Mouse (Mus musculus) G1E (cell line): Measurements from ENCODE around the gene Wnk4. TPM values are rescaled to one million over a fixed set of nuclear protein-coding genes. Genes with fewer than 3 reads are reported as not detected.
A peak's percentile ranks its signal among the peaks of the same experiment; 100 is the strongest.

Experiments used
- ATAC-seq: 2 replicates; pipeline ENCODE4 v1.8.0; 2016; ENCODE audit warnings: mild to moderate bottlenecking; ENCODE audit not compliant: insufficient number of reproducible peaks, poor library complexity, low FRiP score, severe bottlenecking; ENCODE audit errors: extremely low read depth
- DNase-seq: peaks from one replicate; pipeline ENCODE4 v3.0.0; 2012; ENCODE audit warnings: low spot score
- H3K27me3 ChIP-seq: 2 replicates; pipeline ENCODE4 v1.6.1; 2012; ENCODE audit warnings: mild to moderate bottlenecking, low read length, inconsistent platforms; ENCODE audit not compliant: insufficient read depth
- H3K36me3 ChIP-seq: replicated peaks from 2 replicates; pipeline ENCODE3; 2012; ENCODE audit warnings: mild to moderate bottlenecking, inconsistent platforms
- H3K4me1 ChIP-seq: 2 replicates; pipeline ENCODE4 v1.6.1; 2012; ENCODE audit warnings: low read depth, low read length, inconsistent platforms, mixed read lengths; ENCODE audit not compliant: insufficient read depth
- H3K4me3 ChIP-seq: 2 replicates; pipeline ENCODE4 v1.5.1; 2012; ENCODE audit warnings: low read depth, mild to moderate bottlenecking, inconsistent platforms, low read length, moderate library complexity, mixed read lengths
- H3K9me3 ChIP-seq: replicated peaks from 2 replicates; pipeline ENCODE4 v1.6.1; 2012; ENCODE audit warnings: inconsistent platforms
- CTCF ChIP-seq: IDR thresholded peaks from 2 replicates; pipeline ENCODE4 v1.5.1; 2012; ENCODE audit warnings: low read depth, low read length, inconsistent platforms, mixed read lengths
- GATA1 ChIP-seq: IDR thresholded peaks from 2 replicates; pipeline ENCODE4 v1.6.1; 2012; ENCODE audit warnings: borderline replicate concordance, low read length, inconsistent platforms, mixed read lengths
- GATA2 ChIP-seq: IDR thresholded peaks from 2 replicates; pipeline ENCODE4 v1.6.1; 2012; ENCODE audit warnings: low read depth, low read length, inconsistent platforms, borderline replicate concordance
- POLR2AphosphoS5 ChIP-seq: IDR thresholded peaks from 2 replicates; pipeline ENCODE4 v1.6.1; 2012; ENCODE audit warnings: low read depth, low read length, inconsistent platforms; ENCODE audit not compliant: insufficient replicate concordance
- TAL1 ChIP-seq: conservative IDR thresholded peaks from 2 replicates; pipeline ENCODE4 v1.6.1; 2012; ENCODE audit warnings: low read depth, low read length, inconsistent platforms, mixed read lengths
- polyA plus RNA-seq: library from polyadenylated mRNA; stranded (reverse); fragments of >175 nt; gene quantifications from 2 replicates; pipeline ENCODE4 v1.2.3, GENCODE M21; 2012
- total RNA-seq, 2 experiments: library from RNA; stranded (forward) in 1 of 2; stranded (reverse) in 1 of 2; fragments of 200-1000 nt in 1 of 2; fragments of >200 nt in 1 of 2; fragmentation: Nextera tagmentation in 1 of 2; gene quantifications; 2 replicates each; pipeline ENCODE4 v1.2.3; 2014 to 2017

The Wnk4 gene
- total and polyA plus RNA-seq, 3 experiments = 4.2 to 45.0 (median 21.2) TPM

- peaks cover 66% of the 10 kb centered on the region for H3K4me1 ChIP-seq
Measured at GRCm38 (mm10) chr11:101262272-101262967, 2.1 kb downstream of the Wnk4 start.

DNA sequence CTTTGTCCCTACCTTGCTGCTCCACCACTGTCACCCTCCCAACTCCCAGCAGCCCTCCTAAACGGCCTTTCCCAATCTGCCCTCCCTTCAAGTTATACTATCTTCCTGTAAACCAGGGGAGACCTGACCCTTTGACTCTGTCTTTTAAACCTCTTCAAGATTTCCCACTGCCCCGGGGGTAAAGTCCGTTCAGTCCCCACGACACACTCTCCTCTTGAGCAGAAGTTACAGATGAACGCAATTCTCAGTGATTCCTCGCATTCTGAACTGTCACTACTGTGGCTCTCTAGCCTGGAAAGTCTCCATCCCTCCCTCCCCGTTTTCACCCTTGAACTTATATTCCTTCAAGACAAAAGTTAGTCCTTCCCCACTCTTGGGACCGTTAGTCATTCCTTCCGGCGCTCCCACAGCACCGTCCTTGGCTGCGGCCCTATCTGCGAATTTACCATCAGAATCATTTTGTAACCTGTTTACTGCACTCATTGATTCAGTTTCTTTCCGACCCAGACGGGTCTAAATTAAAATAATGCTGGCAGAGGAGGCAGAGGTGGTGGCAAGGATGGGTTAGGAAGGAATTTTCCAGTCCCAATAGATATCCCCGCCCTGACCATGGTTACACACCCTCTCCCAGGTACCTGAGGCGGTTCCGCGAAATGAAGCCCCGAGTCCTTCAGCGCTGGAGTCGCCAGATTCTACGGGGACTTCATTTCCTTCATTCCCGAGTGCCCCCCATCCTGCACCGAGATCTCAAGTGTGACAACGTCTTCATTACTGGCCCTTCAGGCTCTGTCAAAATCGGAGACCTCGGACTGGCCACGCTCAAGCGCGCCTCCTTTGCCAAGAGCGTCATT is 3.0 kb downstream of the Wnk4 start:
- Histone ChIP-seq H3K4me1 (peaks cover 61% of the 10 kb centered on the region), H3K27me3 (no peaks in the 10 kb centered on the region), H3K36me3 (peaks cover 63% of the 10 kb centered on the region), H3K9me3 (no peaks in the 10 kb centered on the region), H3K4me3 (no peak overlapping the region)
- DNase-seq (no peak), ATAC-seq (no peak)
- no peak for TF ChIP-seq GATA2
- no peak for TF ChIP-seq POLR2AphosphoS5
- TF ChIP-seq TAL1 = no peak
- no peak for TF ChIP-seq GATA1
- no peak for TF ChIP-seq CTCF

More at GRCm38 (mm10) chr11:101262272-101262967, 2.1 kb downstream of the Wnk4 start:
- no peak for DNase-seq
- H3K27me3 ChIP-seq = no peaks in the 10 kb centered on the region
- ATAC-seq = no peak
- H3K9me3 ChIP-seq = no peaks in the 10 kb centered on the region
- TF ChIP-seq GATA1 = no peak
- TF ChIP-seq POLR2AphosphoS5 = no peak
- TF ChIP-seq CTCF = no peak
- TF ChIP-seq GATA2 = no peak
- TF ChIP-seq TAL1 = no peak
- H3K4me3 ChIP-seq = peak overlapping the region; percentile 79
- peaks cover 66% of the 10 kb centered on the region for H3K36me3 ChIP-seq

- DNase-seq = no peak
- peaks cover 60% of the 10 kb centered on the region for H3K4me1 ChIP-seq
- no peaks in the 10 kb centered on the region for H3K9me3 ChIP-seq
- H3K4me3 ChIP-seq = no peak overlapping the region
- ATAC-seq = no peak
- no peaks in the 10 kb centered on the region for H3K27me3 ChIP-seq
- H3K36me3 ChIP-seq = peaks cover 63% of the 10 kb centered on the region
- no peak for TF ChIP-seq GATA1
- no peak for TF ChIP-seq CTCF
- TF ChIP-seq TAL1 = no peak
- no peak for TF ChIP-seq GATA2
- TF ChIP-seq POLR2AphosphoS5 = no peak
Measured at GRCm38 (mm10) chr11:101263989-101264280, 3.6 kb downstream of the Wnk4 start.

GRCm38 (mm10) chr11:101264954-101265471 is 4.6 kb downstream of the Wnk4 start:
- no peak overlapping the region for H3K4me3 ChIP-seq
- no peak for DNase-seq
- no peak for ATAC-seq
- TF ChIP-seq GATA1 (no peak), GATA2 (no peak), TAL1 (no peak), CTCF (no peak), POLR2AphosphoS5 (no peak)
- H3K36me3 ChIP-seq = peaks cover 67% of the 10 kb centered on the region
- peaks cover 60% of the 10 kb centered on the region for H3K4me1 ChIP-seq
- H3K9me3 ChIP-seq = no peaks in the 10 kb centered on the region
- no peaks in the 10 kb centered on the region for H3K27me3 ChIP-seq

DNA sequence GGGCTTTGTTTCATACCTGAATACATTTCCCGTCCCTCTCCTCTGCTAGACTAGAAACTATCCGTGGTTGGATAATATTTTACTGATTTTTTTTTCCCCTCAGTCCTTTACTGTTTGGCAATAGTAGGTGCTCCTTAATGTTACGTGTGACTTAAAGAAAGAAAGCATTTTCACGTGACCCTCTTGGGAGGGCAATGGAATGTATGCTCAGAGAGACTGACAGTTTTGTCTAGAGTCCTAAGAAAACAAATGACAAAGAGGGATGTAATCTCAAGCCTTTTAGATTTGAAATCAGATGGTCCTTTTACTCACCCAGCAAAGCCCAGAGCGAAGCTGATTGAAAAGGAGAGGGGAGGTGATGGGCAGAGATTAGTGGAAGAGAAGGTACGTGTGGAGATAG is 5.5 kb downstream of the Wnk4 start:
- ATAC-seq (no peak), DNase-seq (no peak)
- Histone ChIP-seq H3K27me3 (no peaks in the 10 kb centered on the region), H3K36me3 (peaks cover 74% of the 10 kb centered on the region), H3K4me3 (no peak overlapping the region), H3K4me1 (peaks cover 59% of the 10 kb centered on the region), H3K9me3 (no peaks in the 10 kb centered on the region)
- TF ChIP-seq POLR2AphosphoS5 = no peak
- TF ChIP-seq GATA2 = no peak
- no peak for TF ChIP-seq TAL1
- TF ChIP-seq GATA1 = no peak
- no peak for TF ChIP-seq CTCF

GRCm38 (mm10) chr11:101269577-101270116 is 9.3 kb downstream of the Wnk4 start:
- Histone ChIP-seq H3K4me3 (peak overlapping the region; percentile 3; the same call in 1 of the 2 replicates), H3K9me3 (no peaks in the 10 kb centered on the region), H3K27me3 (no peaks in the 10 kb centered on the region), H3K36me3 (peaks cover 88% of the 10 kb centered on the region), H3K4me1 (peaks cover 43% of the 10 kb centered on the region)
- ATAC-seq = no peak
- TF ChIP-seq GATA2 (no peak), TAL1 (peak; percentile 15; the same call in 1 of the 2 replicates)
- DNase-seq = no peak
